Mouse (Mus musculus) embryonic facial prominence, embryonic 13.5 days (tissue): Measurements from ENCODE around the gene Fam207a. TPM values are rescaled to one million over a fixed set of nuclear protein-coding genes. Genes with fewer than 3 reads are reported as not detected.
A peak's percentile ranks its signal among the peaks of the same experiment; 100 is the strongest.

ENCODE experiments used
- ATAC-seq: fragments of 200-750 bp; cut with Nextera tagmentation; 2 replicates; pipeline ENCODE4 v1.8.0; 2017; ENCODE audit warnings: low read depth; ENCODE audit not compliant: insufficient number of reproducible peaks, insufficient read depth, low FRiP score, low TSS enrichment
- H3K27ac ChIP-seq: fragments of 300-500 bp; sonication (generic); 2 replicates; pipeline ENCODE4 v1.5.1; 2015; ENCODE audit warnings: moderate library complexity, mild to moderate bottlenecking, inconsistent platforms
- H3K27me3 ChIP-seq: fragments of 300-500 bp; sonication (generic); 2 replicates; pipeline ENCODE4 v1.6.1; 2015; ENCODE audit warnings: mild to moderate bottlenecking, inconsistent platforms
- H3K36me3 ChIP-seq: fragments of 300-500 bp; sonication (generic); 2 replicates; pipeline ENCODE4 v1.6.1; 2015; ENCODE audit warnings: mild to moderate bottlenecking, inconsistent platforms
- H3K4me1 ChIP-seq: fragments of 300-500 bp; sonication (generic); 2 replicates; pipeline ENCODE4 v1.6.1; 2015; ENCODE audit warnings: inconsistent platforms
- H3K4me2 ChIP-seq: fragments of 300-500 bp; sonication (generic); 2 replicates; pipeline ENCODE4 v1.6.1; 2015; ENCODE audit warnings: moderate library complexity, mild to moderate bottlenecking, inconsistent platforms
- H3K4me3 ChIP-seq: fragments of 300-500 bp; sonication (generic); 2 replicates; pipeline ENCODE4 v1.5.1; 2015; ENCODE audit warnings: mild to moderate bottlenecking, inconsistent platforms
- H3K9ac ChIP-seq: fragments of 300-500 bp; sonication (generic); 2 replicates; pipeline ENCODE4 v1.6.1; 2015; ENCODE audit warnings: mild to moderate bottlenecking, inconsistent platforms
- H3K9me3 ChIP-seq: fragments of 300-500 bp; sonication (generic); 2 replicates; pipeline ENCODE4 v1.6.1; 2016; ENCODE audit warnings: inconsistent platforms
- WGBS: fragments of 180-500 bp; shearing (Covaris S2); methylation state at CpG from one replicate; pipeline ENCODE4 v1.1.7; 2015; ENCODE audit warnings: mixed read lengths; 5-methylcytosine and 5-hydroxymethylcytosine counted together
- polyA plus RNA-seq: library from polyadenylated mRNA; unstranded; fragments of >200 nt; fragmentation: Nextera tagmentation; extraction: Ambion mirVana; gene quantifications from 2 replicates; pipeline ENCODE4 v1.2.1, GENCODE M21; 2015

Fam207a gene
- polyA plus RNA-seq, 1 experiment from 2014 or later = 41.5 TPM

DNA sequence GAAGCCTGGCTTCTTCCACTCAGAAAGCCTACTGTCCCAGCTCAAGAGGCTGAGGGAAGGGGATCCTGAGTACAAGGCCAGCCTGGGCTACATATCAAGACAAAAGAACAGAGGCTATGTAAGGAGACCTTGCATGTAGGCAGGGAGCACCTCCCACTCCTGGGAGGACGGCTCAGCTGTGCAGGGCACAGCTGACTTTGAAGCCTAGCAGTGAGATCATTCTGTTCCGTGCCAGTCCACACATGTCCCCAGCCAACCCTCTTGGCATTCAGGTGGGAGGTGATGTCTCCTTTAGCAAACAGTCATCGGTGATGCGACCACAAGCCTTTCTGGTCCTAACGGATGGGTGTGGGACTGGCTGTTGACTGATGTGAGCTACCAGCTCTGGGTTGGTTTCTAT lies 49.7 kb downstream of the Fam207a start:
- Histone ChIP-seq H3K4me1 (peaks cover 4% of the 10 kb centered on the region; the same call in 1 of the 2 replicates), H3K4me2 (no peak overlapping the region), H3K9me3 (no peaks in the 10 kb centered on the region), H3K9ac (no peak overlapping the region), H3K27ac (no peak overlapping the region), H3K4me3 (no peak overlapping the region), H3K36me3 (no peaks in the 10 kb centered on the region), H3K27me3 (no peaks in the 10 kb centered on the region)
- 77% methylated on average over 5 of the region's 5 CpGs for WGBS
- ATAC-seq = no peak

DNA sequence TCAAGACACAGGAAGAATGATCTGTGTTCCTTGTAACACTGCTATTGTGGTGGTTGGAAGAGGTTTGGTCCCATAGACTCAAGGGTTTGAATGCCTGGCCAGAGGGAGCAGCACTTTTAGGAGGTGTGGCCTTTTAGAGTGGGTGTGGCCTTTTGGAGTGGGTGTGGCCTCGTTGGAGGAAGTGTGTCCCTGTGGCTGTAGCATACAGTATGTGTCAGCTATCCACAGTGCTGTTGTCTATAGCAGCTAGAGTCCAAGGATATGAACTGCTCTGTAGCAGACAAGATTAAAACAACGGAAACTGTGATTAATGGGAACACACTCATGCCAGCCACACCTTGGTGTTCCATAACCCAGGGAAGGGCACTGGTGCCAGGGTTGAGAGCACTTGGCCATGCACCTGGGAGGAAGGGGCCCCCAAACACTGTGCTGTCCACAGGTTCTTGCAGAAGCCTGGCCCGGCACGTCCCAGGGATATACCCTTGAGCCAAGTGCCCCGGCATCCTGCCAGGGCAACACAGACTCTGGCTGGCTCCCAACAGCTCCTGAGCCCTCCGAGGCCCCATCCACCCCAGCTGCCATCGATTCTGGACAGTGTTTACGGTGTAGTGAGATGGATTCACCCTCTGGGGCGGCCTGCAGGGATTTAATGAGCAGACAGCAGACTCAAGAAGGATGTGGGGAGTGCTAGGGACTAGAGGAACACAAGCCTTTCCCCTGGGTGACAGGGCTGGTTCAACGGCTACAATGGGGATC lies 51.2 kb downstream of the Fam207a start:
- no peak for ATAC-seq

DNA sequence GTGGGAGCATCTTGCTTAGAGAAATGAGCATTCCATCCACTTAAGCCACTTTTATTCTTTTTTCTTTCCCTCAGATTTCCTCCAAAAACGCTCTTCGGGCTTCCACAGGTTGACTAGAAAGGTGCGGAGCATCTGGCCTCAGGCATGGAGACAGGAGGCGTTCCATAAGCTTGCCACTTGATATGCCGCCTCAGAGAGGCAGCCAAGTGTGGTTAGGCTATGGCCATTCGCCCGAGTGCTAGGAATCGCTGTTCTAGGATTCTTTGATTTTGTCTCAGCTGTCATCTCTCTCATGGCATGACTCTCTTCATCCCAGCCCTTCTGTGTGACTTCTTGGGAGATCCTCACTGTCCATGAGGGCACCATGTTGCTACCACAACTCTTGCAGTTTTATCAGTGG lies 54.4 kb downstream of the Fam207a start:
- no peaks in the 10 kb centered on the region for H3K27me3 ChIP-seq
- no peak overlapping the region for H3K9ac ChIP-seq
- no peak overlapping the region for H3K4me3 ChIP-seq
- no peaks in the 10 kb centered on the region for H3K36me3 ChIP-seq
- H3K4me2 ChIP-seq = no peak overlapping the region
- no peaks in the 10 kb centered on the region for H3K9me3 ChIP-seq
- H3K4me1 ChIP-seq = peaks cover 4% of the 10 kb centered on the region; the same call in 1 of the 2 replicates
- no peak for ATAC-seq
- WGBS = 86% methylated on average over 8 of the region's 8 CpGs
- no peak overlapping the region for H3K27ac ChIP-seq

More for the DNA sequence above, 51.2 kb downstream of the Fam207a start:
- 76% methylated on average over 10 of the region's 10 CpGs for WGBS
- Histone ChIP-seq H3K4me2 (no peak overlapping the region), H3K27me3 (no peaks in the 10 kb centered on the region), H3K4me3 (no peak overlapping the region), H3K9me3 (no peaks in the 10 kb centered on the region), H3K4me1 (peaks cover 4% of the 10 kb centered on the region; the same call in 1 of the 2 replicates), H3K27ac (no peak overlapping the region), H3K36me3 (no peaks in the 10 kb centered on the region), H3K9ac (no peak overlapping the region)

DNA sequence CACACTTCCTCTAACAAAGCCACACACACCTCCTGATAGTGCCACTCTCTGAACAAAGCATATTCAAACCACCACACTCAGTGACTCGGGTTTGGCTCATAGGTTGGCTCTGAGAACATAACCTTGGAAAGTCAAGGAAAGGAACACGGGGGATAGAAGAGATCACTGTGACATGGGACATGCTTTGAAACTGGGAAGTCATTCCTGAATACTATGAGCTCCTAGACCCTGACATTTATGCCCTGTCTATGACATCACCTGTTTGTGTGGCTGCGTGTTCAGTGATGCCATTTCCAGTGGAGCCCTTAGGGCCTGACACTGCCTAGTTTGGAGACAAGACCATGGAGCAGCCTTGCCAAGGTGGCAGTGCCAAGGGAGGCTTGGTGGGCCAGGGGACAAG lies 57.9 kb downstream of the Fam207a start:
- H3K9ac ChIP-seq = no peak overlapping the region
- H3K4me1 ChIP-seq = no peaks in the 10 kb centered on the region
- H3K27me3 ChIP-seq = no peaks in the 10 kb centered on the region
- H3K9me3 ChIP-seq = no peaks in the 10 kb centered on the region; the same call in 1 of the 2 replicates
- WGBS = 80% methylated on average over 3 of the region's 3 CpGs
- ATAC-seq = no peak
- no peak overlapping the region for H3K4me3 ChIP-seq
- no peak overlapping the region for H3K27ac ChIP-seq
- no peak overlapping the region for H3K4me2 ChIP-seq
- H3K36me3 ChIP-seq = no peaks in the 10 kb centered on the region

DNA sequence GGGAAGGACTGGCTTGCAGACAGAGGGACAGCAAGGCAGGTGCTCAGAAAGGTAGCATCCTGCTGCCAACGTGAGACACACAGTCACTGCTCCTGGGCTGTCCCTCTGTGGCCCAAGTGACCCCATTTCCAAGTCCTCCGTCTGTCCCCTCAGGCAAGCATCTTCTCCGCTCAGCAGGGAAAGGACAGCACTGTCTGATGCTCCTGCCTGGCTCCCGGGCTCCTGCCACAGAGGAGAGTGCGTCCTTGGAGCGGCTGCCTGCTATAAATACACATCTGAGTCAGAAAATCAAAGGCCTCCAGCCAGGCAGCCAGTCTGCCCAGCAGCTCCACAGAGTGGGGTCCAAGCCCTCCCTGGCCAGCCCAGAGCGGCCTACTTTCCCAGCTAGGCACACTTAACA lies 59.1 kb downstream of the Fam207a start:
- H3K4me1 ChIP-seq = peaks cover 4% of the 10 kb centered on the region; the same call in 1 of the 2 replicates
- no peak overlapping the region for H3K9ac ChIP-seq
- H3K4me3 ChIP-seq = no peak overlapping the region
- no peak for ATAC-seq
- H3K4me2 ChIP-seq = no peak overlapping the region
- H3K27me3 ChIP-seq = no peaks in the 10 kb centered on the region
- H3K36me3 ChIP-seq = no peaks in the 10 kb centered on the region
- 51% methylated on average over 7 of the region's 7 CpGs for WGBS
- no peak overlapping the region for H3K27ac ChIP-seq
- no peaks in the 10 kb centered on the region; the same call in 1 of the 2 replicates for H3K9me3 ChIP-seq

DNA sequence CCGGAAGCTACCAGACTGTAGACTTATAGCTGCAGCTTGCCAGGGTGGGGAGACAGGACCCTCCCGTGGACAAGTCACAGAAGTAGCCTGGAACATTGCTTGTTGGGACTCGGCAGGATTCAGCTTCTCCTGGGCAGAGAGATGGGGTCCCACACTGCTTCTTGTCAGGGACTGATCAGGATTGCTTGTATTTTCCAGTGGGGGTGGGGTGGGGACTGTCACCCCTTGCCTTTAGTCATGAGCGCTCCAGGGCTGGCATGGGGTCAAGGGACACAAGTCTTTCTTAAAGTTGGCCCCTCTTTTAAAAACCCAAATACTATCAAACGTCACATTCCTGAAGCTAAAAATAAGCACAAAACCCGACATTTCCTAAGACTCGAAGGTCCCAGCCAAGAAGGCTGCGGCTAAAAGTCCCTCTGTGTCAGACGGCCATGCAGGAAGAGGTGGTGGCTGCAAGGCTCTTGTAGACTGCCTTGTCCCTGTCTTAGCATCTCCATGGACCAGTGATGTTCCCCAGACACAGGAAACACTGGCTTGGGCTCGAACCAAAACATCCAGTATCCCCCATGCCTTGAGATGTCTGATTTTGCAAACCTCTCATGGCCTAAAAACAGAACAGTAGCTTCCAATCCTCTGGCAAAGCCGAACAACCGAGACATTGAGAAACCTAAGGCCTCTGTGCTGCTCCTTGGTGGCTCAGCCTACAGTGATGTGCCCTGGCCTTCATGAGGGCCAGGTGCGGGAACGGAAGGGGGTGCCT lies 60.2 kb downstream of the Fam207a start:
- no peaks in the 10 kb centered on the region; the same call in 1 of the 2 replicates for H3K9me3 ChIP-seq
- H3K4me3 ChIP-seq = no peak overlapping the region
- no peak for ATAC-seq
- H3K9ac ChIP-seq = no peak overlapping the region
- WGBS = 71% methylated on average over 14 of the region's 14 CpGs
- H3K4me1 ChIP-seq = peaks cover 7% of the 10 kb centered on the region; the same call in 1 of the 2 replicates
- H3K36me3 ChIP-seq = no peaks in the 10 kb centered on the region
- H3K27me3 ChIP-seq = no peaks in the 10 kb centered on the region
- H3K4me2 ChIP-seq = no peak overlapping the region
- no peak overlapping the region for H3K27ac ChIP-seq

DNA sequence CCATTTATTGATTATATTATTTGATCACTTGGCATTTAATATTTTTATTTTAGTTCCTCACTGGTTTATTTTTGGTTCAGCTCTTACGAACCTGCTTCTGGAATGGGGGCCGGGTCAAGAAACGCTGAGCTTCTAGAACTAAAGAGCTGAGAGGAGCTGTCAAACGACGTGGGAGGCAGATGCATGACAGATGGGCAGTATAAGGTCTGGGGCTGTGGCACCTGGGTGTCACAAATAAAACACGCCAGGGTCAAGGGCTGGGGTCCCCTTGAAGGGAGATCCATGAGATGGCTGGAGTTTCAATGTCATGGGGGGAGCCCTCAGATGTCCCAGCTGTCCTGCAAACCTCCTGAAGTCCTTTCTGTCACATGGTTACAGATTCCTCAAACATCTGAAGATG lies 60.8 kb downstream of the Fam207a start:
- Histone ChIP-seq H3K27me3 (no peaks in the 10 kb centered on the region), H3K4me3 (no peak overlapping the region), H3K36me3 (no peaks in the 10 kb centered on the region), H3K9me3 (no peaks in the 10 kb centered on the region; the same call in 1 of the 2 replicates), H3K9ac (no peak overlapping the region), H3K27ac (no peak overlapping the region), H3K4me2 (no peak overlapping the region), H3K4me1 (peaks cover 12% of the 10 kb centered on the region)
- WGBS = 78% methylated on average over 6 of the region's 6 CpGs
- no peak for ATAC-seq

DNA sequence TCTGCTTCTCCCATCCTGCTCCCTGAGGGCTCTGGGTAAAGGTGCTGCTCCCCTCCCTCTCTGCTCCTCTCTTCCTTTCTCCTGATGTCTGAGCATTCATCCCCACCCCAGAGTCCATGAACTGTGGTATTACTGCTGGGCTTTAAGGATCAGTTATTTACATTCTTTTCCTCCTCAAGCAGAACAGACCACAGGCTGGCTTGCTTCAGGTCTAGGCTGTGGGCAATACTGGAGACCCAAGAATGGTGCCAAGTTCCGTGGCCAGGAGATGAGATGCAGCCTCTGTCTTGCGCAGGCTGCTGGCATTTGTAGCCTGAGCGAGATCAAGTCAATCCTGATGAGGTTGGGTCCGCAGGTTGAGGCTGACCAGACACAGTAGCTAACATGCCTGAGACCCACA lies 63.8 kb downstream of the Fam207a start:
- Histone ChIP-seq H3K4me3 (no peak overlapping the region), H3K9me3 (no peaks in the 10 kb centered on the region; the same call in 1 of the 2 replicates), H3K36me3 (no peaks in the 10 kb centered on the region), H3K9ac (no peak overlapping the region), H3K4me1 (peaks cover 31% of the 10 kb centered on the region), H3K27ac (no peak overlapping the region), H3K27me3 (0 out of 2 replicates have a peak, but pooled peaks cover 7% of the 10 kb centered on the region), H3K4me2 (no peak overlapping the region)
- ATAC-seq = no peak
- WGBS = 88% methylated on average over 4 of the region's 4 CpGs

DNA sequence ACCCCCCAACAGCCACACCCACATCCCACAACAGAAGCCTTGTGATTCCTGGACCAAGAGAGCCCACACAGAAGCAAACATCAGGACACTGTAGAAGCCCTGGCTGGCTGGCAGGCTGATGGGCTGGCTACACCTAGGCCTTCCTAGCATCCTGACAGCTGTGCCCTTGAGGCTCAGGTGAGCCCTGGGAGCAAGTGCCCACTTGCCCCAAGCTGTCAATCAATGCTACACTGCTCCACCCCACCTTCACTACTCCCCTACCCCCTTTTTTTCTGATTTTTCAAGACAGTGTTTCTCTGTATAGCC lies 65.5 kb downstream of the Fam207a start:
- no peak overlapping the region for H3K4me3 ChIP-seq
- 0 out of 2 replicates have a peak, but pooled peaks cover 7% of the 10 kb centered on the region for H3K27me3 ChIP-seq
- H3K4me2 ChIP-seq = peak overlapping the region; percentile 61; the same call in 1 of the 2 replicates
- no peaks in the 10 kb centered on the region for H3K36me3 ChIP-seq
- H3K4me1 ChIP-seq = peaks cover 31% of the 10 kb centered on the region
- no peak overlapping the region for H3K27ac ChIP-seq
- no peaks in the 10 kb centered on the region; the same call in none of the 2 replicates for H3K9me3 ChIP-seq
- H3K9ac ChIP-seq = 0 out of 2 replicates have a peak overlapping the region, but pooled peaks have one; percentile 27
- no peak for ATAC-seq

DNA sequence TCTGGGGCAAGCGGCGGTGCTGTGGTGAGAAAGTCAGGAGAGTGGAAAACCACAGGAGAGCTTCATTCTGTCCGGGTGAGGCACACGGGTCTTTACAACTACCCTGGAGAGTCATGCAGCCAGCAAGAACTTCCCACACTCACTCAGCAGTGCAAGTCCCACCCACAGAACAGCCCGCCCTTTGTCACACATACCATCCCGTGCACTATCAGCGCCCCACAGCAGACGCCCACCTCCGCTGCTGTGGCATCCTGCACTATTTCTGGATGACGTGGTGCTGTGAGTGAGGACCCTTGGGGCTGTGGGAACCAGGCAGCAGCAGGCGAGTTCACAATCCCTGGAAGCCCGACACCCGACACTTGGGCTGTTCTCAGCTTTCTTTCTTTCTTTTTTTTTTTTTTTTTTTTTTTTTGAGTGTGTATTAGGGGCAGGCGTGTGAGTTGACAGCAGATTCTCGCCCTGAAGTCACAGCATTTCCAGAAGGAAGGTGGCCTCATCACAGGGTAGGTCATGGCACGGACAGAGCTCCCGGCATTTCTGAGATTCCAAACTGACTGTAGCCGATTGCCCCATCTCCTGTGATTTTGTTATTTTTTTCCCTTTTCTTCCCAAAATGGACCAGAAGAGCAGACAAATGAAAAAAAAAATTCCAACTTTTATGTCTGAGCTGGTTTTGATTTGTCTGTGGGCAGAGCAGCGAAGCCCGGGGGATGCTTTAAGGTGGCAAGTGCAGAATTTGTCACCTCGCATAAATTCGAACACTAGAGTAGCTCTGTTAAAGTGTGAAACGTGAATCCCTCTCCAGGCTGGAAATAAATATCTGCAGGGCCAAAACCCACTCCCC lies 66.0 kb downstream of the Fam207a start:
- Histone ChIP-seq H3K27ac (0 out of 2 replicates have a peak overlapping the region, but pooled peaks have one; percentile 19), H3K4me3 (peak overlapping the region; percentile 27)

DNA sequence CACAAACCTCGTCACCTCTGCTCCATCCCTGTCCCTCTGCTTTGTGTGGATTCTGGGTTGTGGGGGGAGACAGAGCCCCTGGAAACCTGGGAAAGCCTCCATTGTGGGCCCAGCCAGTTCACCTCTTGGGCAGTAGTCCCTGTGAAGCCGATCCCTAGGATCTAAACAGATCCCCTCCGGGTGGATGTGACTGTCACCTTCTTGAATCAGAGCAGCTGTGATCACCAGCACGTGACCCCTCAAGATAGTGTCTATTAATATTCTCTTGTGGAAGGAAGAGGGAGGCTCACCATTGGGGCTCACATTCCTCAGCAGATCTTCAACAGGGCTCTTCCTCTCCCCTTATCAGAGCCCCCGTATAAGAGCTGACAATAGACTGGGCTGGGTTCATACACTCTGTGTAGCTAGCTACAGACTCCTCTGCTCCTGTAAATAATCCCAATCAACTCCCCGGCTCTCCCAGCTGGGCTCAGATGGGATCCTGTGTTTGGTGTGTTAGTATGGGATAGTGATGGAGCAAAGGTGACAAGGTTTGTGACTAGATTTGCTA lies 66.8 kb downstream of the Fam207a start:
- Histone ChIP-seq H3K27ac (0 out of 2 replicates have a peak overlapping the region, but pooled peaks have one; percentile 19), H3K36me3 (no peaks in the 10 kb centered on the region), H3K9ac (no peak overlapping the region; the same call in 1 of the 2 replicates), H3K4me3 (peak overlapping the region; percentile 27), H3K4me1 (peaks cover 31% of the 10 kb centered on the region), H3K27me3 (0 out of 2 replicates have a peak, but pooled peaks cover 7% of the 10 kb centered on the region), H3K9me3 (no peaks in the 10 kb centered on the region; the same call in none of the 2 replicates), H3K4me2 (peak overlapping the region; percentile 61)
- WGBS = 62% methylated on average over 6 of the region's 6 CpGs
- ATAC-seq = no peak

More for the DNA sequence above, 66.0 kb downstream of the Fam207a start:
- H3K36me3 ChIP-seq = no peaks in the 10 kb centered on the region
- H3K27me3 ChIP-seq = 0 out of 2 replicates have a peak, but pooled peaks cover 7% of the 10 kb centered on the region
- peak overlapping the region; percentile 27; the same call in 1 of the 2 replicates for H3K9ac ChIP-seq
- peaks cover 31% of the 10 kb centered on the region for H3K4me1 ChIP-seq
- ATAC-seq = peak; percentile 44; the same call in 1 of the 2 replicates
- no peaks in the 10 kb centered on the region; the same call in none of the 2 replicates for H3K9me3 ChIP-seq
- H3K4me2 ChIP-seq = peak overlapping the region; percentile 61
- WGBS = 9% methylated on average over 23 of the region's 23 CpGs
